Mouse (Mus musculus) forebrain, embryonic 11.5 days (tissue): ENCODE results near the gene Cfap99. TPM values are rescaled to one million over a fixed set of nuclear protein-coding genes. Genes with fewer than 3 reads are reported as not detected.
A peak's percentile ranks its signal among the peaks of the same experiment; 100 is the strongest.

ENCODE experiments used
- ATAC-seq: fragments of 200-750 bp; cut with Nextera tagmentation; replicated peaks from 2 replicates; pipeline ENCODE4 v1.8.0; 2017; ENCODE audit warnings: moderate TSS enrichment; ENCODE audit not compliant: low FRiP score
- DNase-seq: peaks from one replicate; pipeline ENCODE4 v3.0.0-alpha.2; 2017; ENCODE audit warnings: low spot score
- H3K27ac ChIP-seq: fragments of 300-500 bp; sonication (generic); 2 replicates; pipeline ENCODE4 v1.5.1; 2014; ENCODE audit warnings: low read depth, low read length
- H3K27me3 ChIP-seq: fragments of 300-500 bp; sonication (generic); 2 replicates; pipeline ENCODE4 v1.6.1; 2014; ENCODE audit warnings: mild to moderate bottlenecking, low read length, mixed read lengths; ENCODE audit not compliant: control insufficient read depth, insufficient read depth
- H3K36me3 ChIP-seq: fragments of 300-500 bp; sonication (generic); 2 replicates; pipeline ENCODE4 v1.6.1; 2014; ENCODE audit warnings: mild to moderate bottlenecking, low read length, moderate library complexity, mixed read lengths; ENCODE audit not compliant: control insufficient read depth, insufficient read depth
- H3K4me1 ChIP-seq: fragments of 300-500 bp; sonication (generic); replicated peaks from 2 replicates; pipeline ENCODE4 v1.6.1; 2014; ENCODE audit warnings: low read length, mixed read lengths; ENCODE audit not compliant: control insufficient read depth, insufficient read depth
- H3K4me2 ChIP-seq: fragments of 300-500 bp; sonication (generic); 2 replicates; pipeline ENCODE4 v1.6.1; 2014; ENCODE audit warnings: low read depth, mild to moderate bottlenecking, low read length, moderate library complexity, mixed read lengths; ENCODE audit not compliant: severe bottlenecking
- H3K4me3 ChIP-seq: fragments of 300-500 bp; sonication (generic); 2 replicates; pipeline ENCODE4 v1.5.1; 2014; ENCODE audit warnings: low read depth, low read length
- H3K9ac ChIP-seq: fragments of 300-500 bp; sonication (generic); 2 replicates; pipeline ENCODE4 v1.6.1; 2014; ENCODE audit warnings: low read length
- H3K9me3 ChIP-seq: fragments of 300-500 bp; sonication (generic); 2 replicates; pipeline ENCODE4 v1.6.1; 2016; ENCODE audit warnings: low read length, mixed read lengths; ENCODE audit not compliant: control insufficient read depth
- WGBS: fragments of 180-500 bp; shearing (Covaris S2); extraction: QIAGEN DNeasy Blood & Tissue Kit; methylation state at CpG from one replicate; pipeline ENCODE4 v1.1.7; 2014; 5-methylcytosine and 5-hydroxymethylcytosine counted together
- polyA plus RNA-seq: library from polyadenylated mRNA; unstranded; fragments of >200 nt; fragmentation: Nextera tagmentation; extraction: Ambion mirVana; gene quantifications from 2 replicates; pipeline ENCODE4 v1.2.1, GENCODE M21; 2014

The Cfap99 gene
- polyA plus RNA-seq, 1 experiment from 2014 or later: not detected

DNA sequence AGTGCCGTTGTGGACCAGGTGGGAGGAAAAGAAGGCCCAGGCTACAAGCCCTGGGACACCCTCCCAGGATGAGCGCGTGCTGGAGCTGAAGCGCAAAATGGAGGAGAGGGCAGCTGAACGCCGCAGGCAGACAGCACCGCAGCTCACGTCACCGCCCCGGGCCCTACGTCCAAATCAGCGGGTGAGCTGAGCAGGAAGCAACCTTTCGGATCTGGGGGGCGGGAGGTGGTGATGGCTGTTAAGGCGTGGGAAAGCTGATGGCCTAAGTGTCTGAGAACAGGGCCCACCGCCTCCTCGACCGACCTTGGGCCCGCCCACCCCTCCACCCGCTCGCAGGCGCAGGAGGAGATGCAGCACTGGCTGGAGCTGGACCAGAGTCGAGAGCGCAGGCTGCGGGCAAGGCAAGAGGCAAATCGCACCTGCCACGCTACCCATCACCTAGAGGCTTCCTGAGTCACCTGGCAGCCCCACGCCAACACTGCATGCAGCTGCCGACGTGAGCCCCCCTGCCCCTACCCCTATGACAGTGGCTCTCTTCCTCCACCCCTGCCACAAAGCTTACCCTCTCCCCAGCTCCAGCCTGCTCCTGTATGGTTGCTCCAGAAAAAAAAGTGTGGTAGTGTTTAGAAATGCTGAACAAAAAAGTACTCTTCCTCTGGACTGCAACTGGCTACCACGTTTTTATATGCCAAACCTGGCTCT, 38.6 kb downstream of the Cfap99 start:
- H3K4me2 ChIP-seq: peak overlapping the region; percentile 44
- peaks cover 7% of the 10 kb centered on the region for H3K4me1 ChIP-seq
- DNase-seq (peak; percentile 74), ATAC-seq (peak; percentile 70)
- peak overlapping the region; percentile 17 for H3K4me3 ChIP-seq
- 13% methylated on average over 30 of the region's 31 CpGs for WGBS
- H3K27me3 ChIP-seq: no peaks in the 10 kb centered on the region
- no peak overlapping the region for H3K27ac ChIP-seq
- H3K36me3 ChIP-seq: no peaks in the 10 kb centered on the region
- no peaks in the 10 kb centered on the region for H3K9me3 ChIP-seq
- peak overlapping the region; percentile 55 for H3K9ac ChIP-seq

DNA sequence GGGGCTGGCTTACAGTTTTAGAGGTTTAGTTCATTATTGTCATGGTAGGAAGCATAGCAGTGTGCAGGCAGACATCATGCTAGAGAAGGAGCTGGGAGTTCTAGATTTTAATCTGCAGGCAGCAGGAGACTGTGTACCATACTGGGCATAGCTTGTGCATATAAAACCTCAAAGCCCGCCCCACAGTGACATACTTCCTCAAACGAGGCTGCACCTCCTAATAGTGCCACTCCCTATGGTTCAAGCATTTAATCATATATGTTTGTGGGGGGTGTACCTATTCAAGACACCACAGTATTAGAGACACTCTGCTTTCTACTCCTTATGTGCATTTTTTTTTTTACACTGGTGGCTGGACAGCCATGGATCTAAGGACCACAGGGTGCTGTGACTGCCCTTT, 41.7 kb downstream of the Cfap99 start:
- H3K27me3 ChIP-seq: no peaks in the 10 kb centered on the region
- H3K9me3 ChIP-seq: no peaks in the 10 kb centered on the region
- 85% methylated on average over 2 of the region's 2 CpGs for WGBS
- no peak overlapping the region for H3K9ac ChIP-seq
- peaks cover 7% of the 10 kb centered on the region for H3K4me1 ChIP-seq
- no peak overlapping the region for H3K4me3 ChIP-seq
- DNase-seq (no peak), ATAC-seq (no peak)
- no peaks in the 10 kb centered on the region for H3K36me3 ChIP-seq
- no peak overlapping the region for H3K27ac ChIP-seq
- H3K4me2 ChIP-seq: no peak overlapping the region

GRCm38 (mm10) chr5:34334081-34334480, 45.7 kb downstream of the Cfap99 start:
- Histone ChIP-seq H3K9me3 (no peaks in the 10 kb centered on the region), H3K9ac (no peak overlapping the region), H3K4me2 (no peak overlapping the region), H3K27me3 (no peaks in the 10 kb centered on the region), H3K36me3 (no peaks in the 10 kb centered on the region), H3K4me3 (no peak overlapping the region), H3K27ac (no peak overlapping the region), H3K4me1 (no peaks in the 10 kb centered on the region; the same call in 1 of the 2 replicates)
- no peak for DNase-seq
- no peak for ATAC-seq
- 97% methylated on average over 1 of the region's 1 CpGs for WGBS

GRCm38 (mm10) chr5:34335539-34336096, 47.2 kb downstream of the Cfap99 start:
- WGBS: 3% methylated on average over 21 of the region's 21 CpGs

DNA sequence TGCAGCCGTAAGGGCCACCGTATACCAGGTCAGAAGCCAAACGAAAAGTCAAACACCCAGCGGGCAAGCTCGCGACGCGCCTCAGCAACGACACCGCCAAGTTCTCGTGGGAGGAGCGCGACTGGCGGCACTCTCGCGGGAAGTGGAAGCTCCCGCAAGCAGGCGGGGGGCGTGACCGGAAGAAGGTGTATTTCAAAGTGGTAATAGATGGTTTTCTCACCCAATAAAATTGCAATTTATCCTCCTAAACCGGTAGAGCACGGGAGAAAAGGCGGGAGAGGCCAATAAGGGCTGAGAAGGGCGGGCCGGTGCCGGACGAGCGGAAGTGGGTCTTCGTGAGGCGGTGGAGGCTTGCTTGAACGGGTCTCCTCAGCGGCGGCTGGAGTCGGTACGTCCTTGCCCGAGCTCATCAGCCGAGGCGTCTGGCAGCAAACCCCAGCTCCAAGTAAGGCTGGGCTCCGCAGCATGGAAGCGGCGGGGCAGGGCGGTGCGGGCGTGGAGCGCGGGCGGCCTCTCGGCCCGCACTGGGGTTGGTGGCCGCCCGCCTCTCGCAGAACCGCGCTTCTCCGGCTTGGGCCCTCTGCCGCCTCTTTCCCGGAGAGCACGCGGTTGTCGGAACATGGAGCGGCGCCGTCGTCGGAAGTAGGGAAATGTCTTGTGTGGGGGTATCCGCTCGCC, 47.8 kb downstream of the Cfap99 start, which contains the start of gene Rnf4:
Gene Rnf4, plus strand, starts transcription at position 193 of the 678 bp plus-strand sequence.
- no peaks in the 10 kb centered on the region for H3K9me3 ChIP-seq
- H3K27ac ChIP-seq: peak within 1 kb of the TSS; percentile 95
- no peaks in the 10 kb centered on the region for H3K36me3 ChIP-seq
- no peaks in the 10 kb centered on the region for H3K27me3 ChIP-seq
- peak within 1 kb of the TSS; percentile 98 for H3K9ac ChIP-seq
- under 1% methylated on average over 54 of the region's 67 CpGs for WGBS
- no peaks in the 10 kb centered on the region; the same call in 1 of the 2 replicates for H3K4me1 ChIP-seq
- peak within 1 kb of the TSS; percentile 98 for H3K4me3 ChIP-seq
- peak; percentile 96 for ATAC-seq
- H3K4me2 ChIP-seq: peak within 1 kb of the TSS; percentile 91
- DNase-seq: peak; percentile 98

More at GRCm38 (mm10) chr5:34335539-34336096, 47.2 kb downstream of the Cfap99 start:
- no peaks in the 10 kb centered on the region; the same call in 1 of the 2 replicates for H3K4me1 ChIP-seq
- ATAC-seq (no peak; the same call in 1 of the 2 replicates), DNase-seq (no peak)
- no peaks in the 10 kb centered on the region for H3K9me3 ChIP-seq
- H3K4me2 ChIP-seq: peak overlapping the region; percentile 85
- peak overlapping the region; percentile 95 for H3K9ac ChIP-seq
- peak overlapping the region; percentile 98 for H3K4me3 ChIP-seq
- H3K36me3 ChIP-seq: no peaks in the 10 kb centered on the region
- no peaks in the 10 kb centered on the region for H3K27me3 ChIP-seq
- peak overlapping the region; percentile 54 for H3K27ac ChIP-seq

GRCm38 (mm10) chr5:34336775-34337450, 48.5 kb downstream of the Cfap99 start:
- Histone ChIP-seq H3K27ac (peak overlapping the region; percentile 95), H3K4me2 (peak overlapping the region; percentile 91), H3K36me3 (no peaks in the 10 kb centered on the region), H3K27me3 (no peaks in the 10 kb centered on the region), H3K4me3 (peak overlapping the region; percentile 98), H3K4me1 (no peaks in the 10 kb centered on the region; the same call in 1 of the 2 replicates), H3K9me3 (no peaks in the 10 kb centered on the region), H3K9ac (peak overlapping the region; percentile 98)
- peak; percentile 63 for ATAC-seq
- under 1% methylated on average over 42 of the region's 42 CpGs for WGBS
- DNase-seq: peak; percentile 85

DNA sequence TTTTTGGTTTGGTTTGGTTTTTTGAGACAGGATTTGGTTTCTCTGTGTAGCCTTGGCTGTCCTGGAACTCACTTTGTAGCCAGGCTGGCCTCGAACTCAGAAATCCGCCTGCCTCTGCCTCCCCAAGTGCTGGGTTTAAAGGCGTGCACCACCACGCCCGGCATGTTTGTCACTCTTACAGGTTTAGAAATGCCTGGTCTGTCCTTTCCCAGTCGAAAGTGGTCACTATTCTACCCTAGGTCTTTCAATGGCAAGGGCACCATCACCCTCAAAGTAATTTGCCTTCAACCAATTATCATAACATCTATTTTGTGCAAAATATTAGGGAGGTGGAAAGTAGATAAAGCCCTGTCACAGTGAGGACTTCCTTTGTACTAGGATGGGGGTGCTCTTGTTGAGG, 51.8 kb downstream of the Cfap99 start:
- H3K9me3 ChIP-seq: no peaks in the 10 kb centered on the region
- no peaks in the 10 kb centered on the region for H3K27me3 ChIP-seq
- DNase-seq (no peak), ATAC-seq (no peak)
- no peaks in the 10 kb centered on the region; the same call in 1 of the 2 replicates for H3K4me1 ChIP-seq
- no peak overlapping the region for H3K27ac ChIP-seq
- peaks cover 5% of the 10 kb centered on the region; the same call in 1 of the 2 replicates for H3K36me3 ChIP-seq
- no peak overlapping the region for H3K4me2 ChIP-seq
- WGBS: 95% methylated on average over 6 of the region's 6 CpGs
- H3K4me3 ChIP-seq: no peak overlapping the region
- no peak overlapping the region for H3K9ac ChIP-seq

- WGBS: 94% methylated on average over 3 of the region's 3 CpGs
- no peak for ATAC-seq
- no peak overlapping the region for H3K4me2 ChIP-seq
- no peaks in the 10 kb centered on the region for H3K9me3 ChIP-seq
- no peaks in the 10 kb centered on the region for H3K27me3 ChIP-seq
- H3K36me3 ChIP-seq: peaks cover 27% of the 10 kb centered on the region; the same call in 1 of the 2 replicates
- H3K9ac ChIP-seq: no peak overlapping the region
- H3K4me3 ChIP-seq: no peak overlapping the region
- no peak for DNase-seq
- no peaks in the 10 kb centered on the region for H3K4me1 ChIP-seq
- no peak overlapping the region for H3K27ac ChIP-seq
These were observed 63.8 kb downstream of the Cfap99 start for GRCm38 (mm10) chr5:34352084-34352631.
